Mouse (Mus musculus): Measurements from ENCODE around the gene Plg.

Plg gene

DNA sequence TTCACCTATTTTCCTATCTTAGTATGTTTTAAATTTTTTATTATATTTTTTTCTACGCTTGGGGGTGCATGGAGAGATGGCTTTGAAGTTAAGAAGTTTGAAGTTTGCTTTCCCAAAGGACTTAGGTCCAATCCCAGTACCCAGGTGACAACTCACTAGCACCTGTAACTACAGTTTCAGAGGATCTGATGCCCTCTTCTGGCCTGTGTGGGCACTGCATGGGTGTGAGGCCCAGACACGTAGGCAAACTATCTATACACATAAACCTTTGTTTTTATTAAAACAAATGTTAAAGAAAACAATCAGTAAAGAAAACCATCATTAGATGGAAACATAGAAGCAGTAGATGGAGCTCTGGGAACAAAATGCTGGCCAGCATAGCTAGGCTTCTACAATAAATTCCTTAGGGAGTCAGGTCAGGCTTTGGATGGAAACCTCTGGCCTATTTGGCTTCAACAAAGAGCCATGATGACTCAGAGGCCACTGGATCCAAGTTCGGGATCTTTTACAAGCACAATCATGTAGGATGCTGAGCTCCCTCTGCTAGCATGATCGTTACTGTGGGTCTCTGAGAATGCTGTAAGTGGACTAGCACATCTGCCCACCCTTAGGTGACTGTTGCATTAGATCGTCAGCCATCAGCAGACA, 76.9 kb downstream of the Plg start:
- in situ Hi-C loops (cut with MboI), result no loop called here

DNA sequence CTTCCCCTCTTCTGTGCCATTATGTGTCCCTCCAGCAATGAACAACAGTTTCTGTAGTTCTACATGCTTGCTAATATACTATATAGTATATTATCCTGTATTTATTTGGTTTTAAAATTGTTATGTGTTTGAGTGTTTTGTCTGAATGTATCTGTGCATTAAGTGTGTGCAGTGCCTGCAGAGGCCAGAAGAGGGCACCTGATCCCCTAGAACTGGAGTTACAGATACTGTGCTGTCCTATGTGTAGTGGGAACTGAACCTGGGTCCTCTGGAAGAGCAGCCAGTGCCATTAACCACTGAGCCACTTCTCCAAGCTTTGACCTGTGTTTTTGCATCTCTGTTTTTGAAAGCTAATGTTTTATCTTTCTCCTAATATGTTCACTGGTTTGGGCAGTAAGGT, 82.8 kb downstream of the Plg start:
- in situ Hi-C loops (cut with MboI), result no loop called here

DNA sequence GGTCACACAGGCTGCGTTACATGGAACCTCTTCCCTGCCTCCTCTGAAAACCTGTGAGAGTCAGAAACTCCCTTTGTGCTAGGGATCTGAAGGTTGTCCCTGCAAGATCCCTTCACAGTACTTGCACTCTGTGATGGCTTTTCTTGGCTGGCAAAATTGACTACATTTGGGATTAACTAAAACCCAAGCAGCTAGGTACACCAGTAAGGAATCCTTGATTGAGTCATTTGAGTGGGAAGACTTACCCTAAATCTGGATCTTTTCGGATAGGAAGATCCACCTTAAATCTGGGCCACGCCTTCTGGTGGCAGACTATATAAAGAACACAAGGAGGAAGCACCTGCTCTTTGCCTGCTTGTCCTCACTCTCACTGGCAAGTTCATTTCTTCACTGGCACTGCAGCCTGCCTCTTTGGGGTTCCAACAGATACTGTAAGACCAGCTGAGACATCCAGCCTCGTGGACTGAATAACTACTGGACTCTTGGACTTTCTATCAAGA, 88.1 kb downstream of the Plg start:
- in situ Hi-C loops (cut with MboI), result no loop called here

DNA sequence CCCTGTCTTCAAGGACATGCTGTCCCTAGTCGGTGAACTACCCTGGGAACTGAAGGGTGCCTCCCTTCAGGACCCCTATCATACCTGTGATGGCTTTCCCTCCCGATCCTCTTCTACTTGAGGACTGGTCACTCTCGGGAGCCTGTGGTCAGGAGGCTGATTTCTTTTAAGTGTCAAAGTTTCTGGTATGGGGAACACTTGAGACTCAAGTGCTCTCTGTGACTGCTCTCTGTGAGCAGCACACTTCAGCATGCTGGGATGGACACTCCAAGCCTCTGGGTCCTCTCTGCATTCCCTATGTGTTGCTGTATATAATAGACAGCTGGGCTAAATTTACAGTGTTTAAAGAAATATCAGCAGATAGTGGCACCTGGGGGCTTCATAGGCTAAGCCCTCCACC, 89.2 kb downstream of the Plg start:
- in situ Hi-C loops (cut with MboI), result no loop called here

DNA sequence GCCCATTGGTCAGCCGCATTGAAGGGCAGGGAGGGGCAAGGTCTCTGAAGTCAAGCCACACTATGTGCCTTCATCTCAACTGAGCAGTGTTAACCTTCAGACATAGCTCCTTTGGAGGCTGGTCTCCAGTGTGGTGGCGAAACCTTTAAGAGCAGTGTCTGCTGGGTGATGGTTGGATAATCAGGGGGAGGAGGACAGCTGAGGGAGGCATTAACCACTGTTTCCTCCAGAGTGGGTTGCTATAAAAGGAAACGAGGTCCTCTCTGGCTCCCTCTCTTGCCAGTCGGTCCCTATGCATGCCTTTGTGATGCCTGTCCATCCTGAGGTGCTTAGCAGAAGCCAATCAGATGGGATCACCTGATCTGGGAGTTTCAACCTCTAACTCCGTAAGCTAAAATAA, 90.3 kb downstream of the Plg start:
- in situ Hi-C loops (cut with MboI), result no loop called here
